8 mouse cellular contexts compared by ENCODE assay signal in genomic region chr6:88190043-88190309, GRCm38 (mm10). TPM values are rescaled to one million over a fixed set of nuclear protein-coding genes. Genes with fewer than 3 reads are reported as not detected.
A peak's percentile ranks its signal among the peaks of the same experiment; 100 is the strongest.
DNase-seq lines count a peak whose midpoint lies in the region; ATAC-seq and TF ChIP-seq lines count a peak whose summit lies in the region.
"Had no signal": no experiment of that assay in that cellular context is flagged by ENCODE, and none has a peak within 500 bp of the region (broad histone marks: within the 10 kb centered on the region; RNA-seq: fewer than 3 reads in every experiment).

No protein-coding gene starts in this region.

- no peak for DNase-seq in lung, embryonic 14.5 days
- no peak for DNase-seq in lung, postnatal 10 days
- no peak for DNase-seq in forebrain, embryonic 11.5 days (ENCODE audit: low spot score)
- no peak for DNase-seq in limb, embryonic 11.5 days (ENCODE audit: low spot score)
- no peak for DNase-seq in layer of hippocampus, postnatal 10 days (ENCODE audit: low spot score in 2 of 2)

- H3K4me3 ChIP-seq in lung, embryonic 14.5 days (ENCODE audit: low read depth, low read length), result peak overlapping the region; percentile 53
- peak overlapping the region; percentile 40 for H3K4me3 ChIP-seq in forebrain, embryonic 11.5 days (ENCODE audit: low read depth, low read length)
- peak overlapping the region; percentile 42 for H3K4me3 ChIP-seq in limb, embryonic 11.5 days (ENCODE audit: low read depth, low read length)
- H3K4me3 ChIP-seq in olfactory bulb, adult 2 months (ENCODE audit: insufficient read depth, low read depth, low read length), result peak overlapping the region; percentile 55

- peaks cover 71% of the 10 kb centered on the region for H3K27me3 ChIP-seq in lung, embryonic 14.5 days (ENCODE audit: insufficient read depth, low read length)
- H3K27me3 ChIP-seq in forebrain, embryonic 11.5 days (ENCODE audit: control insufficient read depth, insufficient read depth, low read length), result peaks cover 73% of the 10 kb centered on the region
- peaks cover 71% of the 10 kb centered on the region for H3K27me3 ChIP-seq in limb, embryonic 11.5 days (ENCODE audit: control insufficient read depth, insufficient read depth, low read length)

- no peaks in the 10 kb centered on the region for H3K4me1 ChIP-seq in lung, embryonic 14.5 days (ENCODE audit: insufficient read depth)
- H3K4me1 ChIP-seq in forebrain, embryonic 11.5 days (replicated peaks; ENCODE audit: control insufficient read depth, insufficient read depth, low read length), result peaks cover 17% of the 10 kb centered on the region
- H3K4me1 ChIP-seq in limb, embryonic 11.5 days (ENCODE audit: control insufficient read depth, insufficient read depth, low read length), result peaks cover 12% of the 10 kb centered on the region; the same call in 1 of the 2 replicates
- peaks cover 16% of the 10 kb centered on the region for H3K4me1 ChIP-seq in olfactory bulb, adult 2 months (ENCODE audit: control insufficient read depth, insufficient read depth, low read length)

- no peak for TF ChIP-seq CTCF in lung, embryonic 14.5 days (IDR thresholded peaks at IDR 0.05; ENCODE audit: low read depth)
- TF ChIP-seq CTCF in olfactory bulb, adult 2 months (IDR thresholded peaks at IDR 0.05; ENCODE audit: insufficient read depth, low read depth, low read length), result no peak

- TF ChIP-seq POLR2A in olfactory bulb, adult 2 months (IDR thresholded peaks at IDR 0.05; ENCODE audit: insufficient read depth, low read depth, low read length), result no peak

- 2% methylated on average over 13 of the region's 13 CpGs for WGBS in lung, embryonic 14.5 days
- 2% methylated on average over 13 of the region's 13 CpGs for WGBS in forebrain, embryonic 11.5 days
- WGBS in limb, embryonic 11.5 days, result 1% methylated on average over 13 of the region's 13 CpGs
- 9% methylated on average over 13 of the region's 13 CpGs for WGBS in olfactory bulb, adult 2 months

- H3K27ac ChIP-seq in lung, embryonic 14.5 days (ENCODE audit: low read depth), result no peak overlapping the region
- no peak overlapping the region for H3K27ac ChIP-seq in forebrain, embryonic 11.5 days (ENCODE audit: low read depth, low read length)
- H3K27ac ChIP-seq in limb, embryonic 11.5 days (replicated peaks; ENCODE audit: low read depth, low read length), result no peak overlapping the region
- no peak overlapping the region for H3K27ac ChIP-seq in olfactory bulb, adult 2 months (ENCODE audit: insufficient read depth, low read depth, low read length)
- H3K27ac ChIP-seq: macrophage had no signal

- H3K4me2 ChIP-seq in lung, embryonic 14.5 days, result peak overlapping the region; percentile 82
- peak overlapping the region; percentile 57 for H3K4me2 ChIP-seq in forebrain, embryonic 11.5 days (ENCODE audit: low read depth, low read length, severe bottlenecking)
- H3K4me2 ChIP-seq in limb, embryonic 11.5 days (ENCODE audit: low read depth, severe bottlenecking), result peak overlapping the region; percentile 76

- no peaks in the 10 kb centered on the region for H3K9me3 ChIP-seq in lung, embryonic 14.5 days (ENCODE audit: low read depth, low read length)
- H3K9me3 ChIP-seq in forebrain, embryonic 11.5 days (ENCODE audit: control insufficient read depth, low read length), result no peaks in the 10 kb centered on the region
- no peaks in the 10 kb centered on the region for H3K9me3 ChIP-seq in limb, embryonic 11.5 days (ENCODE audit: control insufficient read depth, low read length)

- no peaks in the 10 kb centered on the region for H3K36me3 ChIP-seq in lung, embryonic 14.5 days (ENCODE audit: insufficient read depth)
- H3K36me3 ChIP-seq in forebrain, embryonic 11.5 days (ENCODE audit: control insufficient read depth, insufficient read depth, low read length), result no peaks in the 10 kb centered on the region
- H3K36me3 ChIP-seq in limb, embryonic 11.5 days (ENCODE audit: control insufficient read depth, insufficient read depth, low read length), result no peaks in the 10 kb centered on the region

- H3K9ac ChIP-seq in lung, embryonic 14.5 days, result no peak overlapping the region; the same call in 1 of the 2 replicates
- no peak overlapping the region for H3K9ac ChIP-seq in forebrain, embryonic 11.5 days (ENCODE audit: low read length)
- no peak overlapping the region for H3K9ac ChIP-seq in limb, embryonic 11.5 days (ENCODE audit: low read length)

- peak; percentile 7; the same call in 1 of the 2 replicates for ATAC-seq in lung, embryonic 14.5 days (ENCODE audit: insufficient read depth)
- ATAC-seq in forebrain, embryonic 11.5 days (replicated peaks; ENCODE audit: low FRiP score), result peak; percentile 22; the same call in 1 of the 2 replicates
- ATAC-seq in limb, embryonic 11.5 days (ENCODE audit: insufficient number of reproducible peaks, low FRiP score, low TSS enrichment, low read depth), result no peak; the same call in 1 of the 2 replicates
- ATAC-seq in granulocyte monocyte progenitor cell, adult 5-6 weeks (replicated peaks; ENCODE audit: poor library complexity, severe bottlenecking), result no peak

RNA-seq across cellular contexts. Expression of gene Gata2, which starts 3.7 kb away (rescaled TPM):
- polyA plus RNA-seq in lung, embryonic 14.5 days (2014; fragmentation: Nextera tagmentation; extraction: Ambion mirVana), result 13.8 and 14.6 TPM in 2 replicates
- polyA plus RNA-seq in forebrain, embryonic 11.5 days (2014; fragmentation: Nextera tagmentation; extraction: Ambion mirVana), result 6.3 and 7.9 TPM in 2 replicates
- polyA plus RNA-seq in limb, embryonic 11.5 days (2014; fragmentation: Nextera tagmentation; extraction: Ambion mirVana), result 1.9 and 4.0 TPM in 2 replicates
- not detected in 2 replicates for polyA plus RNA-seq in olfactory bulb, adult 2 months (2012; ENCODE audit: insufficient read depth, insufficient read length, low replicate concordance, missing spikeins)
- 1 to 10 TPM; 4.6 to 5.9 TPM for total RNA-seq in layer of hippocampus, postnatal 10 days (2021)
- 21.0 and 27.1 TPM in 2 replicates for total RNA-seq in granulocyte monocyte progenitor cell, adult 5-6 weeks (2014; fragmentation: Nextera tagmentation)
- 3.2 and 6.4 TPM in 2 replicates for total RNA-seq in granulocyte monocyte progenitor cell, adult 5-6 weeks (2017)

RNA-seq across cellular contexts. Expression of gene Dnajb8, which starts 32.1 kb away (rescaled TPM):
- not detected in 2 replicates for polyA plus RNA-seq in lung, embryonic 14.5 days (2014; fragmentation: Nextera tagmentation; extraction: Ambion mirVana)
- not detected in 2 replicates for polyA plus RNA-seq in forebrain, embryonic 11.5 days (2014; fragmentation: Nextera tagmentation; extraction: Ambion mirVana)
- polyA plus RNA-seq in limb, embryonic 11.5 days (2014; fragmentation: Nextera tagmentation; extraction: Ambion mirVana), result not detected in 2 replicates
- not detected in 2 replicates for polyA plus RNA-seq in olfactory bulb, adult 2 months (2012; ENCODE audit: insufficient read depth, insufficient read length, low replicate concordance, missing spikeins)
- total RNA-seq in layer of hippocampus, postnatal 10 days (2021), result not detected
- not detected in 2 replicates for total RNA-seq in granulocyte monocyte progenitor cell, adult 5-6 weeks (2014; fragmentation: Nextera tagmentation)
- total RNA-seq in granulocyte monocyte progenitor cell, adult 5-6 weeks (2017), result not detected in 2 replicates
- polyA plus RNA-seq: macrophage had no signal

Comparison
In these comparisons a context has a peak if more than half of its experiments do, and no peak if none do; other contexts are left out.
1. ATAC-seq: peak in lung, embryonic 14.5 days (single experiment) and forebrain, embryonic 11.5 days (single experiment); none in limb, embryonic 11.5 days (single experiment) and granulocyte monocyte progenitor cell, adult 5-6 weeks (single experiment).
2. Peak in every context shown above with its lines, with median percentiles within 50 percentile points of each other: H3K4me2 ChIP-seq and H3K4me3 ChIP-seq.